ENCODE assay signal across 14 mouse cellular contexts in the genomic region with DNA sequence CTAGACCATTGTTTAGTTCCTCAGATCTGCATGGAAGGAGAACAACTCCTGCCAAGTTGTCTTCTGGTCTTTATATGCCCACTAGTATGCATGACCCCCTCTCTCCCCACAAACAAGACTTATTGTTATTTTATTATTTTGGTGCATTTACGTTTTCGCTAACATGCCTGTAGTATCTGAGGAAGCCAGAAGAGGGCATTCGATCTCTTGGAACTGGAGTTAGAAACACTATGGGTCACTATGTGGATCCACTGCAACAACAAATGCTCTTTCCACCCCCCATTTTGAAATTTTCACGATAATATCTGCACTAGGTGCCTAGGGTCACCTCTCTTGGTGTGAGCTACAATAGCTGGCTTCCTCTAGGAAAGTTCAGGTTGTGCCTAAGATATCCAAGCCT. TPM values are rescaled to one million over a fixed set of nuclear protein-coding genes. Genes with fewer than 3 reads are reported as not detected.
DNase-seq lines count a peak whose midpoint lies in the region; ATAC-seq and TF ChIP-seq lines count a peak whose summit lies in the region.
"Had no signal": no experiment of that assay in that cellular context is flagged by ENCODE, and none has a peak within 500 bp of the region (broad histone marks: within the 10 kb centered on the region; RNA-seq: fewer than 3 reads in every experiment).

No protein-coding gene starts in this region.

- 73% methylated on average over 4 of the region's 4 CpGs for WGBS in kidney, postnatal 0 days
- 86% methylated on average over 4 of the region's 4 CpGs for WGBS in kidney, embryonic 16.5 days

- no peak overlapping the region for H3K4me3 ChIP-seq in kidney, postnatal 0 days (replicated peaks; ENCODE audit: low read depth, low read length)
- no peak overlapping the region for H3K4me3 ChIP-seq in kidney, embryonic 16.5 days (ENCODE audit: low read length)
- H3K4me3 ChIP-seq: forebrain, embryonic 15.5 days; hindbrain, embryonic 12.5 days; limb, embryonic 10.5 days; neural tube, embryonic 13.5 days had no signal

- H3K9ac ChIP-seq in kidney, postnatal 0 days (ENCODE audit: low read depth, low read length), result no peak overlapping the region
- H3K9ac ChIP-seq in kidney, embryonic 16.5 days (replicated peaks; ENCODE audit: low read length), result no peak overlapping the region
- H3K9ac ChIP-seq: forebrain, embryonic 15.5 days; hindbrain, embryonic 12.5 days; neural tube, embryonic 13.5 days had no signal

- TF ChIP-seq CTCF in kidney, postnatal 0 days (IDR thresholded peaks at IDR 0.05; ENCODE audit: low read depth), result peak; percentile 62

- peaks cover 39% of the 10 kb centered on the region; the same call in 1 of the 2 replicates for H3K36me3 ChIP-seq in kidney, postnatal 0 days (ENCODE audit: insufficient read depth, low read length)
- peaks cover 44% of the 10 kb centered on the region for H3K36me3 ChIP-seq in kidney, embryonic 16.5 days (ENCODE audit: insufficient read depth, low read length)

- H3K4me1 ChIP-seq in kidney, postnatal 0 days (replicated peaks; ENCODE audit: insufficient read depth, low read length), result no peaks in the 10 kb centered on the region
- no peaks in the 10 kb centered on the region for H3K4me1 ChIP-seq in kidney, embryonic 16.5 days (ENCODE audit: insufficient read depth, low read length)
- H3K4me1 ChIP-seq: forebrain, embryonic 15.5 days; hindbrain, embryonic 12.5 days; limb, embryonic 10.5 days; neural tube, embryonic 13.5 days had no signal

- no peak overlapping the region for H3K4me2 ChIP-seq in kidney, postnatal 0 days (ENCODE audit: low read length)
- H3K4me2 ChIP-seq in kidney, embryonic 16.5 days (replicated peaks; ENCODE audit: low read depth, low read length), result no peak overlapping the region
- H3K4me2 ChIP-seq: forebrain, embryonic 15.5 days; hindbrain, embryonic 12.5 days; neural tube, embryonic 13.5 days had no signal

- no peak overlapping the region for H3K27ac ChIP-seq in kidney, postnatal 0 days
- H3K27ac ChIP-seq in kidney, embryonic 16.5 days (ENCODE audit: low read length), result no peak overlapping the region
- H3K27ac ChIP-seq: forebrain, embryonic 15.5 days; hindbrain, embryonic 12.5 days; limb, embryonic 10.5 days; neural tube, embryonic 13.5 days had no signal

- no peaks in the 10 kb centered on the region for H3K9me3 ChIP-seq in kidney, postnatal 0 days (replicated peaks; ENCODE audit: low read length)
- no peaks in the 10 kb centered on the region for H3K9me3 ChIP-seq in kidney, embryonic 16.5 days (ENCODE audit: low read length)
- H3K9me3 ChIP-seq: forebrain, embryonic 15.5 days; hindbrain, embryonic 12.5 days; limb, embryonic 10.5 days; neural tube, embryonic 13.5 days had no signal

- peak; percentile 7 for DNase-seq in CD4-positive, CD25-positive, alpha-beta regulatory T cell, adult 2 months (ENCODE audit: low read depth, low spot score)
- peak; percentile 25 for DNase-seq in kidney, postnatal 0 days (ENCODE audit: low spot score)
- DNase-seq in 3T3-L1 (ENCODE audit: low read depth, low spot score), result peak; percentile 44
- no peak for DNase-seq in testis, postnatal 10 days (ENCODE audit: low spot score)
- DNase-seq in B cell, adult 2 months, result no peak
- DNase-seq: heart, adult 11 months; thymus, adult 2 months had no signal

- no peak for ATAC-seq in CD4-positive, CD25-positive, alpha-beta regulatory T cell, adult 4 months
- no peak for ATAC-seq in kidney, postnatal 0 days (replicated peaks; ENCODE audit: low FRiP score, low read depth)
- no peak for ATAC-seq in kidney, embryonic 16.5 days (ENCODE audit: low FRiP score, low TSS enrichment)
- ATAC-seq in erythroblast, adult 5-6 weeks (replicated peaks; ENCODE audit: low FRiP score, poor library complexity, severe bottlenecking), result peak; percentile 53
- ATAC-seq: forebrain, embryonic 15.5 days had no signal

- H3K27me3 ChIP-seq in kidney, postnatal 0 days (ENCODE audit: insufficient read depth, low read length), result no peaks in the 10 kb centered on the region
- H3K27me3 ChIP-seq in kidney, embryonic 16.5 days (ENCODE audit: insufficient read depth, low read length), result no peaks in the 10 kb centered on the region
- H3K27me3 ChIP-seq: forebrain, embryonic 15.5 days; hindbrain, embryonic 12.5 days; neural tube, embryonic 13.5 days had no signal

RNA-seq across cellular contexts. Expression of gene Tbce, which starts 35.4 kb away (rescaled TPM):
- polyA plus RNA-seq in CD4-positive, CD25-positive, alpha-beta regulatory T cell, adult 4 months (2017; shearing (Covaris generic)), result 100 to 1,000 TPM in 1 of 2 experiments, 10 to 100 TPM in 1; 88.9 to 110 TPM
- 48.0 and 53.7 TPM in 2 replicates for polyA plus RNA-seq in kidney, postnatal 0 days (2015; fragmentation: Nextera tagmentation; extraction: Ambion mirVana)
- polyA plus RNA-seq in kidney, embryonic 16.5 days (2015; fragmentation: Nextera tagmentation; extraction: Ambion mirVana), result 58.1 and 59.4 TPM in 2 replicates
- 54.1 and 95.3 TPM in 2 replicates for total RNA-seq in erythroblast, adult 5-6 weeks (2015; ENCODE audit: low replicate concordance)
- 71.3 and 80.4 TPM in 2 replicates for total RNA-seq in erythroblast, adult 5-6 weeks (2017; ENCODE audit: low replicate concordance)

RNA-seq across cellular contexts. Expression of gene B3galnt2, which starts 49.8 kb away (rescaled TPM):
- 10 to 100 TPM; 14.0 to 15.9 TPM for polyA plus RNA-seq in CD4-positive, CD25-positive, alpha-beta regulatory T cell, adult 4 months (2017; shearing (Covaris generic))
- 22.5 and 24.8 TPM in 2 replicates for polyA plus RNA-seq in kidney, postnatal 0 days (2015; fragmentation: Nextera tagmentation; extraction: Ambion mirVana)
- polyA plus RNA-seq in kidney, embryonic 16.5 days (2015; fragmentation: Nextera tagmentation; extraction: Ambion mirVana), result 39.8 and 46.3 TPM in 2 replicates
- 10.2 and 14.0 TPM in 2 replicates for total RNA-seq in erythroblast, adult 5-6 weeks (2015; ENCODE audit: low replicate concordance)
- total RNA-seq in erythroblast, adult 5-6 weeks (2017; ENCODE audit: low replicate concordance), result 7.4 and 10.7 TPM in 2 replicates

RNA-seq across cellular contexts. Expression of gene Arid4b, which starts 58.9 kb away (rescaled TPM):
- polyA plus RNA-seq in CD4-positive, CD25-positive, alpha-beta regulatory T cell, adult 4 months (2017; shearing (Covaris generic)), result 10 to 100 TPM; 56.3 to 76.4 TPM
- 48.4 and 52.7 TPM in 2 replicates for polyA plus RNA-seq in kidney, postnatal 0 days (2015; fragmentation: Nextera tagmentation; extraction: Ambion mirVana)
- polyA plus RNA-seq in kidney, embryonic 16.5 days (2015; fragmentation: Nextera tagmentation; extraction: Ambion mirVana), result 62.7 and 66.8 TPM in 2 replicates
- total RNA-seq in erythroblast, adult 5-6 weeks (2015; ENCODE audit: low replicate concordance), result 102 and 126 TPM in 2 replicates
- 186 and 206 TPM in 2 replicates for total RNA-seq in erythroblast, adult 5-6 weeks (2017; ENCODE audit: low replicate concordance)

RNA-seq across cellular contexts. Expression of gene Ggps1, which starts 59.2 kb away (rescaled TPM):
- 100 to 1,000 TPM in 1 of 2 experiments, 10 to 100 TPM in 1; 98.0 to 105 TPM for polyA plus RNA-seq in CD4-positive, CD25-positive, alpha-beta regulatory T cell, adult 4 months (2017; shearing (Covaris generic))
- polyA plus RNA-seq in kidney, postnatal 0 days (2015; fragmentation: Nextera tagmentation; extraction: Ambion mirVana), result 48.0 TPM in 2 replicates
- 51.6 and 52.2 TPM in 2 replicates for polyA plus RNA-seq in kidney, embryonic 16.5 days (2015; fragmentation: Nextera tagmentation; extraction: Ambion mirVana)
- total RNA-seq in erythroblast, adult 5-6 weeks (2015; ENCODE audit: low replicate concordance), result 13.4 and 34.7 TPM in 2 replicates
- 25.8 and 30.6 TPM in 2 replicates for total RNA-seq in erythroblast, adult 5-6 weeks (2017; ENCODE audit: low replicate concordance)

Comparison
In these comparisons a context has a peak if more than half of its experiments do, and no peak if none do; other contexts are left out.
1. DNase-seq: peak in CD4-positive, CD25-positive, alpha-beta regulatory T cell, adult 2 months (single experiment), kidney, postnatal 0 days (single experiment) and 3T3-L1 (single experiment); none in testis, postnatal 10 days (single experiment) and B cell, adult 2 months (0 of 2).